Mouse (Mus musculus) cerebellum, postnatal 4 days (tissue): ENCODE measurements around the gene Fam168a.

Experiments used
- DNase-seq, 2 experiments: peaks; one replicate each; pipeline ENCODE4 v3.0.0; 2022; ENCODE audit warnings: low spot score in 2 of 2, mixed read lengths in 1 of 2

Gene Fam168a

GRCm38 (mm10) chr7:100706143-100706841 lies at the start of gene Fam168a:
TSS of gene Fam168a (plus strand) at chr7:100706635.
- DNase-seq, result peak; percentile 86 to 93

GRCm38 (mm10) chr7:100656739-100657138 lies 49.7 kb upstream of the Fam168a start:
- no peak for DNase-seq

DNA sequence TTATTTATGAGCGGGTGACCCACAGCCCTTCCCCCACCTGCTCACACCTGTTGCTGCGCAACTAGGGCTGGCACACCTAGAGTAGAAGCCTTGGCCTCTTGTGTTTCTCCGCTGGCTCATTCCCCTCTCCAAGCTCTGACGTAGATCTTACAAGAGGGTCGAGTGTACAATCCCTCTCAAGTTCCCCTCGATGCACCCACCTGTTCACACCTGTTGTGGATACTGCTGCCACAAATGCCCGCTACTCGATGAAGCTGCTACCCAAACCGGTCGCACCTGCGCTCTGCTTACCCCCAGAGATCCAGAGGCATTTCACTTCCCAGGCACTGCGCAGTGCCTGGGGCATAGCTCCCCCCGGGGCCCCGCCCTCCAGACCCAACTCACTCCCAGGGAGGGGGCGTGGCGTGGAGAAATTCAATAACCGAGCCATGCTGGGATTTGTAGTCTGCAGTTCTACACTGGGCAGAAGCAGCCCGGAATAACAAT lies 48.3 kb upstream of the Fam168a start:
- DNase-seq, result no peak

DNA sequence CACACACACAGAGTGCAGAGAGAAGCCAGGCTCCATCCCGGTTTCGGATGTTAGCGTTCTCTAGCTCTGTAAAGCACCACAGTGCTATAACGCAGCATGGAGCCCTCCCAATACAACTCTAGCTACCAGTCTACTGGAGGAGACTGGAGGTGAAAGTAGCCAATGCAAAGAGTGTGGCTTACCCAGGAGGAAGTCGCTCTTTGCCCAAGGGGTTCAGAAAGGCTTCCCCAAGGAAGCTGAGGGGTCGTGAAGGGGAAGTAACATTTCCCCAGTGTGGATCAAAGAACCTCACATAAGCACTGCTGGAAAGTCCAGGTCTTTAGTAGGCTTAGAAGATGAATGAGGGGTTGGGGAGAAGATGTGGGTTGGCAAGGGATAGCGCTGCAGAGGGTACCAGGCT lies 45.2 kb upstream of the Fam168a start:
- no peak for DNase-seq

DNA sequence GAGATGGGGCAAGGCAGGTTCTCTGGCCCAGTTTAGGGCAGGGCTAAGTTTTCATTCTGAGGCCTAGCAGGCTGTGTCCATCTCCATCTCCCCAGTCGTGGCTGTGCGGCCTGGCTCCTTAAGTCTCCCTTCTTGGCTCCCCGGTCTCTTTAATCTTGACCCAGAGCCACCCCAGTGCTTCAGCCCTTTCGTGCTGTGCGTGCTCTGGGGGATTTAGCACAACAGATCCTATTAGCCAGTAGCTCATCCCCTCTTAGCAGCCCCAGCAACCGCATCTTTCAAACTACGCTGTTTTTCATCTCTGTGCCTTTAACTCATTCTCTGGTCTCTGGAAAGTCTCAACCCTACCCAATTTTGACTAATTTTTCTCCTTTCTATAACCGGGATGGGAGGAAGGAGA lies 44.2 kb upstream of the Fam168a start, which contains the start of gene Plekhb1:
TSS of gene Plekhb1 (minus strand) at position 184 of the 400 bp plus-strand sequence.
- DNase-seq, result no peak

DNA sequence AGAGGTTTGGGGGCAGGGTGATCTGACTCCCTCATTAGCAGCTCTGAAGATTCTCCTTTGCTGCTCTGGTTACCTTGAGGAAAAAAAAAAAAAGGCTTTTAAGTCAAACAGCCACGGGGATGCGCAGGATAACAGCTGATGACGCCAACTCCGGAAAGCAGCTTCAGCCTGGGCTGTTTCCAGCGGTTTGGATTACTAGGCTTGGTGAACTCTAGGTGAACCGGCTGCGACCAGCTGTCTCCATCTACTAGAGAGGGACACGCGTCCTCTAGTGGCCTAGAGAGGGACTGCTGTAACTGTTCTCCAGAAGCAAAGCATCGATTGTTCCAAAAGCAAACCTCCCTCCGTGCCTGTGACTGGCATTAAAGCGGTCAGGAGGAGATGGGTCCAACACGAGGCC lies 43.2 kb upstream of the Fam168a start:
- DNase-seq, result peak; percentile 78 to 88

DNA sequence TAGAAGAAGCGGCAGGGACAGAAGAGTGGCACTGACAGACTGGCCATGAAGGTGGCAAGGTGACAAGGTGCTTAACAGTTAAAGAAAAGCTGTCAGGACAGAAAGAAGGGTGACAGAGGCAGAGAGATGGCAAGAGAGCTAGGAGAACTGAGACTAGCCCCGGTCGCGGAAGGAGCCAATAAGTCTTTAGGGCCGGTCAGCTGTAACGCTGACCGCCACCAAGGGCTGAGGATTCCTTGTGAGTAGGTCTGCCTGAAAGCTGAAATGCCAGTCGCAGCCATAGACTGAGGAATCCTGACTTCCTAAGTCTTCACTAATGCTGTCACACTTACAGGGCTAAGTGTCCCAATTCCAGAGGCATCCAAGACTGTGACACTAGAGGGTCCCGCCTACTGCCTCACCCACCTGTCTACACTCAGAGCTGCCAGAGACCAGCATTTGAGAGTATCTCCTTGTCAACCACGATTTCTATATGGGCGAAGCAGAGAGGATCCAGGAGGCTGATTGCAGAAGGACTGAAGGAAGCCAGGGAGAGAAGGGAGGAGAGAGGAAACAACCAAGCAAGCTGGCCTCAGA lies 42.6 kb upstream of the Fam168a start:
- no peak for DNase-seq

GRCm38 (mm10) chr7:100670646-100671045 lies 35.8 kb upstream of the Fam168a start:
- DNase-seq, result no peak

GRCm38 (mm10) chr7:100673452-100673851 lies 33.0 kb upstream of the Fam168a start:
- DNase-seq, result no peak

DNA sequence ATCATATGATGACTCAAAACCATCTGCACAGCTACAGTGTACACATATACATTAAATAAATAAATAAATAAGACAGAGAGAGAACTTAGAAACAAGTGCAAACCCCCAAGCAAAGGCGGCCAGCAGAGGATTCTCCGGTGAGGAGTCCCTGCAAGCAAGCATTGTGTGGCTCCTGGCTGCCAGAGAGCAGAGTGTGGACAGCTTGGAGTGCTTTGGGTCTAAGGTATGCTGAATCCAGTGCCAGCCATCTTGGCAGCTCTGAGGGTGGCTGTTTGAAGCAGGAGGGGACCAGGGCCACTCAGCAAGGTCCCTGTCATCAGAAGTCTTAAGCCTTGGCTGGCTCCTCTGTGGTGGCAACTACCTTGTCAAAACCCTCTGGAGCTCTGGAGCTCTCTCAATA lies 31.5 kb upstream of the Fam168a start:
- no peak for DNase-seq

DNA sequence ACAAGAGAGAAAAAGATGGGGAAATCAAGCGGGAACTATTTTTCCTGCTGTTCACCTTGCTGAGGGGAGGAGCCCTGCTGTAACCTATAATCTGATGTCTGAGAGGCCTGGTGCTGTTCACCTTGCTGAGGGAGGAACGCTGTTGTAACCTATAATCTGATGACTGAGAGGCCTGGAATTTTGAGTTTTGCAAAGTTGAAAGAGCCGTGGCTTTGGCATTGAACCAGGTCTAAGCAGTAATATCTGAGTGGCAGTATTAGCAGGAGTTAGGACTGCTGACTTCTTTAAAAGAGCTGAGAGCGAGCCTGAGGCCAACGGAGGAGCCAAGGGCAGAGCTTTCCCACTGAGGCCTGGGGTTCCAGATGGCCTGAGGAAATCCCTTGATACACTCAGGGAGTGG lies 28.4 kb upstream of the Fam168a start:
- no peak for DNase-seq

DNA sequence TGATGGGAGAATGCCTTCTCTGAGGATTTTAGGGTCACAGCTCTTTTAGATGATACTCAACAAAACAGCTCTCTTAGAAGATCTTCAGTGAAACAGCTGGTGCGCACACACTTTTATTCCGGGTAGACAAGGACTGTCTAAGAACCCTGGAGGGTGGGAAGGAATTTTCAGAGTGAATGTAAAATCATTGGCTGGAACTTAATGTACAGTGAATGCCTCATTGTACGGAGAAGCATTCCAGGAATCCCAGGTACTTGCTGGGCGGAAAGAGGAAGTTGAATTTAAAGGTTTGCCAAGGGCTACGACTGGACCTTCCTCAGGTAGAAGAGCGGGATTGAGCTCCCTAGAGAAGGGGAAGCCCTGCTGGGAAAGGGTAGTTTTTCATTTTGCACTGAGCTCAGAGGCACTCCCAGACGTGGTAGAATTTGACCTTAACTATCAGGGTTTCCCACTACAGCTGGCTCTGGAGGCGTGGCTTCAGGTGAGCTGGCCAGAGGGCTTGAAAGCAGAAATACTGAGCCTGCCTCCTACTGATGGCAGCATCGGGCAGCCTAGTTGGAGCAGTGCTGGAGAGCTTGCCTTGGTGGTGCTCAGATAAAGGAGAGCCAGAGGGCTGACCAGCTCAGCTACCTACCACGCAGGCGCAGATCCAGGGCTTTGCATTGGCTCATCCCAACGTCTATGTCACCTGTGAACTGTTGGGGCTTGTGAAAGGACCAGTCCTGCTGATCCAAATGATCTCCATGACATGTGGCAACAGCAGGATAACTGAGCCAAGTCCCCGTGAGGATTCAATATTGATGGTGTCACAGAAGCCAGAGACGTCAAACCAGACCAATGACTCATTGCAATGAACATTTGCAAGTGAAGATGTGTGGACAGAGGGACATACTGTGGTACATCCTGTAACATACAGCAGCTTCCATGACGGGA lies 27.2 kb upstream of the Fam168a start:
- DNase-seq, result no peak

DNA sequence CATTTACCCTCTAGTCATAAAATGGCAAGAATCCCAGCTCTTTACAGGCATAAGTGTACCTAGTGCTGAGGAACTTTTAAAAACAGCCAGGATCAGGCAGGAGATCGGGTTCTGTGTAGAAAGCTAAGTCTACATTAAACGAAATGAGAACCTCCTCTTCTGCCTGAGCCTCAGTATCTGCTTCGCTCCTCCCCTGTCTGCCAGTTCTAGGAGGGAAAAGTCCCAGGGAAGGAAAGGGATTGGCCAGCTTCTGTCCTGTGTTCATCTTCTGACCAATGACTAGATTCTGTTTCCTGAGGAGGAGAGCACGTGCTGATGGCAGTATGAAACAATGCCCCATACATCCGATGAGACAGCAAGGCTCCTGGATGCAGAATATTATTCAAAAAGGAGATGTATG lies 25.3 kb upstream of the Fam168a start:
- DNase-seq, result no peak

DNA sequence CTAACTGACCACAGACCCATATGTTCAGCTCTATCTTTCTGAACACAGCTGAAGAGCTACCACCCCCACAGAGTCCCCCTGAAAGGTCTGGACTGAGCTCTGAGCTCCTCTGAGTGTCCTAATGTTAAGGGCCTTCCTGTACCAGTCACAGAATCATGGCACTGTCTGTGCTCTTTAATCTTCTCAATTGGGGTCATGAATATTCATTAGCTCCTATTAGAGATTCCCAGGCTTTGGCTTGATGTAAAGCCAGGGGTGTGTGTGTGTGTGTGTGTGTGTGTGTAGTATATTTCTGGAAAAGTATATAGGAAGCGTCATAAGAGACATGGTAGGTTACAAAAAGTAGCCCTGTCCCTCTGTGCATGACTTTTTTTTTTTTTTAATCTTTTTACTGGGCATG lies 23.2 kb upstream of the Fam168a start:
- DNase-seq, result no peak

GRCm38 (mm10) chr7:100684081-100684480 lies 22.4 kb upstream of the Fam168a start:
- DNase-seq, result no peak

DNA sequence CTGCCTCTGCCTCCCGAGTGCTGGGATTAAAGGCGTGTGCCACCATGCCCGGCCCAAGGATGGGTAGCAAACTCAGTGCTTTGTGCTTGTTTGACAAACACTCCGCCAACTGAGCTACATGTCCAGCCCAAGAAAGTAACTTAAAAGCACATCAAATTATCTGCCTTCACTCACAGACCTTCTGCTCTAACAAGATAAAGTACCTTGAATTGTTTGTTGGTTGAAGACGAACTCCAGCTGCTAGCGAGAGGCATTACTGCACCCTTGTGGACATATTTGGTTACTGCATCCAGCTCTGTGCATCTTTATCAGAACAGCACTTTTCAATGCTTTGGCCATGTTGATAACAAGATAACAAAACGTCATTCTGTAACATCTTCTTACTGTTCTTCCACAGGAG lies 21.9 kb upstream of the Fam168a start:
- DNase-seq, result peak; percentile 47 to 66

DNA sequence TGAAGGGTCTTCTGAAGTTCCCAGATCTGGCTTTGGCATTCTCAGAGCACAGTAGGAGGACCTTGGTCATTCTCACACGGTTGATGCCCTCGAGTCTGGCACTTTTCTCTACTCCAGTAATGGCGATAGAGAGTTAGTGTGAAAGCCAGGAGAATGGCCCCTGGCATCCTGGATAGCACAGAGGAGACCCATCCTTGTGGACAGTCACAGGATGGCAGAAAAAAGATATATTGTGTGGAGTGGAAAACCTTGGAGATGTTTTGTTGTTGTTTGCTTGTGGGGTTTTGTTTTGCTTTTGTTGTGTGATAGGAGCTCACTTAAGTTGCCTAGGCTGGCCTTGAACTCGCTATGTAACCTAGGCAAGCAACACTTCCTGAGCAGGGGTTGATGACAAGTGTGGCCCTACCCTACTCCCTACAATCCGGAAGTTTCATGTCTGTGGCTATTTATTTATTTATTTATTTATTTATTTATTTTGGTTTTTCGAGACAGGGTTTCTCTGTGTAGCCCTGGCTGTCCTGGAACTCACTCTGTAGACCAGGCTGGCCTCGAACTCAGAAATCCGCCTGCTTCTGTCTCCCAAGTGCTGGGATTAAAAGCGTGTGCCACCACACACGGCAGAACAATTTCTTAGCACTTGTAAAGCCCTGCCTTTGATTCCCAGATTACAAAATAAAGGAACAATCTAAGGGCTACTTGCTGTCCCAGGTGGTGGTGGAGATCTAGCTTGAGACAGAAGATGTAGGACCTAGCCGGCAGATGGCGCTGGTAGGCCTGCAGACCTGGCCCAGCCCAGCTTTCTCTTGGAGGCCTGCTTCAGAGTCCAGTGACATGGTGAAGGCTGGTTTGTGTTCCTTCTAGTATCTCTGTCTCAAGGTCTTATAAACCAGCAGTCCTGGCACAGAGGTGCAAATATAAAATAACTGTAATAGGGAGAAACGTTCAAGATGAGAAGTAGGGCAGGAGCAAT lies 21.1 kb upstream of the Fam168a start:
- DNase-seq, result peak; percentile 58 to 80

GRCm38 (mm10) chr7:100688471-100688870 lies 18.0 kb upstream of the Fam168a start:
- no peak for DNase-seq

DNA sequence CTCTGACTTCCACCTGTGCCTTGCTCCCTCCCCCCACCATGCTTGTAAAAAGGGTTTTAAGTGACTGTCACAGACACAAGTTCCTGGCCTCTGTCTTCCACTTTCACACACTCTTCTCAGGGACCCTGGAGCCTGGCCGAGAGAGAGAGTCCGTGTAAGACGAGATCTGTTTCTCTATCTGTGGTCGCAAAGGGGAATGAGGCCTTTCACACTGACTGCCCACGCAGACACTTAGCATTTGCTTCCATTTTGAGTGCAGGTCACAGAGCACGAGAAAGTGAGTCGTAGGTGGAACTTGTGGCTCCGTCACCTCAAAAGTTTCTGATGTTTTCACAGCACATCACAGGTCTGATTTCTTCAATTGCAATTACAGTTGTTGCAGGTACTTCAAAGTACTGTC lies 13.2 kb upstream of the Fam168a start:
- DNase-seq, result no peak

DNA sequence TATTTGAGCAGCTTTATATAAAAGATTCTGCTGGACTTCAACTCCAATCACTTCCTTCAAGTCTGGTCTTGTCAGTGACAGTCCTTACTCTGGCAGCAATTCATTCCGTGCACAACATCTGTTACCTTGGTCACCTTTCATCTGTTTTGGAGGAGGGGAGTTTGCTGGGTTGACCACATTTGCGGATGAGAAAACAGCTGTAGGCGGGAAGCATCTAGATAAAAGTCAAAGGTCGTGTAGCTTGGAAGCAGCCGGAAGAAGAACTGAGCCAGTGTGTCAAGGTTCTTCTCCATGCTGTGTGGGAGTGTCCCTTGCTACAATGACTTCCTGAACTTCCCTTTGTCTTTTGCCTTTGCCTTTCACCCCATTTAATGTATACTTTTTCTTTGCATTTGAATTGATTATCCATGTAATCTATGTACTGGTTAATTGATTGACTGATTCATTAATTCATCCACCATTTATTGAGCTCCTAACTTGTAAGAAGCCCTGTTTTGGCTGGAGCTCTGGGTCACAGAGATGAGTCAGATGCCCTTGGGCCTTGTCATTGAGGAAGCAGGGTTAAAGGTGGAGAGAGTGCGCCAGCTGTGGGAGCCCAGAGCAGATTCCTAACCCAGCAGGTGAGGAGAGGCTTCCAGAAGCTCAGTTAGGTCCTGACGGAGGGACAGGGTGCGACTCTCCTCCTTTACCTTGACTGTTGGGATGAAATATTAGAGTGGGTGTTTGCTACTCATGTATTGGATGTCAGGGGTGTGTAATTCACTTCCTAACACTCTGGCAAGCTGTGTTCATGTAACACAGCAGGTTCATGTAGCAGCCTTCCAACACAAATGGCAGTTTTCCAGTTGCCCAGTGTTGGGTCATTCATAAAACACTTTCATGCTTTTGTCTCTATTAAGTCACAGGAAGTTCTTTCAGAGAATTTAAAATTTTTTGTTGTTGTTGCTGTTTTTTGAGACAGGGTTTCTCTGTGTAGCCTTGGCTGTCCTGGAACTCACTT lies 6.4 kb upstream of the Fam168a start:
- DNase-seq, result no peak
